Mouse (Mus musculus) neural tube, embryonic 14.5 days (tissue): ENCODE data around the gene Grn. TPM values are rescaled to one million over a fixed set of nuclear protein-coding genes. Genes with fewer than 3 reads are reported as not detected.

Source experiments
- ATAC-seq: fragments of 200-750 bp; cut with Nextera tagmentation; 2 replicates; pipeline ENCODE4 v1.8.0; 2017; ENCODE audit warnings: low read depth, mild to moderate bottlenecking, moderate TSS enrichment, moderate library complexity
- H3K27ac ChIP-seq: fragments of 300-500 bp; sonication (generic); 2 replicates; pipeline ENCODE4 v1.5.1; 2014; ENCODE audit warnings: low read depth, mild to moderate bottlenecking, control low read depth, low read length, moderate library complexity, mixed read lengths
- H3K27me3 ChIP-seq: fragments of 300-500 bp; sonication (generic); 2 replicates; pipeline ENCODE4 v1.6.1; 2014; ENCODE audit warnings: low read length; ENCODE audit not compliant: control insufficient read depth, insufficient read depth
- H3K36me3 ChIP-seq: fragments of 300-500 bp; sonication (generic); 2 replicates; pipeline ENCODE4 v1.6.1; 2014; ENCODE audit warnings: low read length, mixed read lengths; ENCODE audit not compliant: control insufficient read depth, insufficient read depth
- H3K4me1 ChIP-seq: fragments of 300-500 bp; sonication (generic); 2 replicates; pipeline ENCODE4 v1.6.1; 2014; ENCODE audit warnings: low read length; ENCODE audit not compliant: control insufficient read depth, insufficient read depth
- H3K4me2 ChIP-seq: fragments of 300-500 bp; sonication (generic); 2 replicates; pipeline ENCODE4 v1.6.1; 2014; ENCODE audit warnings: mild to moderate bottlenecking, low read depth, low read length, control low read depth
- H3K4me3 ChIP-seq: fragments of 300-500 bp; sonication (generic); 2 replicates; pipeline ENCODE4 v1.5.1; 2014; ENCODE audit warnings: low read depth, low read length, control low read depth, mixed read lengths
- H3K9ac ChIP-seq: fragments of 300-500 bp; sonication (generic); replicated peaks from 2 replicates; pipeline ENCODE4 v1.6.1; 2014; ENCODE audit warnings: low read depth, mild to moderate bottlenecking, control low read depth, low read length, mixed read lengths
- H3K9me3 ChIP-seq: fragments of 300-500 bp; sonication (generic); 2 replicates; pipeline ENCODE4 v1.6.1; 2016; ENCODE audit warnings: low read length; ENCODE audit not compliant: control insufficient read depth
- WGBS: fragments of 180-500 bp; shearing (Covaris S2); extraction: QIAGEN DNeasy Blood & Tissue Kit; methylation state at CpG from one replicate; pipeline ENCODE4 v1.1.7; 2014; 5-methylcytosine and 5-hydroxymethylcytosine counted together
- microRNA-seq: library from miRNA; unstranded; fragments of <30 nt; microRNA quantifications from one replicate; pipeline ENCODE4, GENCODE M21; 2016
- polyA plus RNA-seq: library from polyadenylated mRNA; unstranded; fragments of >200 nt; fragmentation: Nextera tagmentation; extraction: Ambion mirVana; gene quantifications from 2 replicates; pipeline ENCODE4 v1.2.1, GENCODE M21; 2014

Grn gene
- polyA plus RNA-seq, 1 experiment from 2014 or later, result 43.3 TPM

- WGBS, result 96% methylated on average over 3 of the region's 3 CpGs
- no peak overlapping the region for H3K9ac ChIP-seq
- no peaks in the 10 kb centered on the region for H3K27me3 ChIP-seq
- H3K4me3 ChIP-seq, result no peak overlapping the region
- no peaks in the 10 kb centered on the region for H3K4me1 ChIP-seq
- ATAC-seq, result no peak
- peaks cover 24% of the 10 kb centered on the region for H3K36me3 ChIP-seq
- no peaks in the 10 kb centered on the region for H3K9me3 ChIP-seq
- no peak overlapping the region for H3K27ac ChIP-seq
- no peak overlapping the region for H3K4me2 ChIP-seq
Measured at GRCm38 (mm10) chr11:102475027-102475426, 44.9 kb downstream of the Grn start.

DNA sequence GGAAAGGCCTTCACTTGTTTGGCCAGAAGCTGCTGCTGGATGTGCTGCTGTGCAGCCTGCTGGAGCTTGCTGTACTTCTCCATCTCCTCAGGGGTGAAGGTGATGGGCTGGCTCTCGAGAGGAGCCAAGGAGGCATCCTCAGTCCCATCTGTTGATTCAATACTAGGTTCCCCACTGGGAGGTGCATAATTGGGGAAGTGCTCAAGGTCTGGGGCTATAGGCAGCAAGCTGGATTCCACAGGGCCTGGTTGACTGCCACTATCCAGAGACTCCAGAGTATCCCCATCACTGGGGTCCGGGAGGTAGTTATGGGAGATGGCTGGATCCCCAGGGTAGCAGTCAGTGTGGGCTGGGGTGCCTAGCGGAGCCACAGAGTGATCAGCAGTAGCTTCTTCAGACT, 48.6 kb downstream of the Grn start:
- Histone ChIP-seq H3K9ac (no peak overlapping the region), H3K4me1 (no peaks in the 10 kb centered on the region), H3K27ac (no peak overlapping the region), H3K36me3 (peaks cover 45% of the 10 kb centered on the region), H3K27me3 (no peaks in the 10 kb centered on the region), H3K4me2 (no peak overlapping the region), H3K9me3 (no peaks in the 10 kb centered on the region), H3K4me3 (no peak overlapping the region)
- WGBS, result 78% methylated on average over 3 of the region's 3 CpGs
- ATAC-seq, result no peak

- H3K36me3 ChIP-seq, result peaks cover 48% of the 10 kb centered on the region
- H3K4me3 ChIP-seq, result no peak overlapping the region
- H3K9me3 ChIP-seq, result no peaks in the 10 kb centered on the region
- H3K9ac ChIP-seq, result no peak overlapping the region
- 97% methylated on average over 23 of the region's 23 CpGs for WGBS
- H3K27ac ChIP-seq, result no peak overlapping the region
- H3K4me1 ChIP-seq, result no peaks in the 10 kb centered on the region
- ATAC-seq, result no peak
- H3K4me2 ChIP-seq, result no peak overlapping the region
- H3K27me3 ChIP-seq, result no peaks in the 10 kb centered on the region
Measured at GRCm38 (mm10) chr11:102479581-102479980, 49.5 kb downstream of the Grn start.

- no peaks in the 10 kb centered on the region for H3K9me3 ChIP-seq
- 98% methylated on average over 15 of the region's 15 CpGs for WGBS
- ATAC-seq, result no peak
- no peaks in the 10 kb centered on the region for H3K4me1 ChIP-seq
- no peak overlapping the region for H3K9ac ChIP-seq
- peaks cover 52% of the 10 kb centered on the region for H3K36me3 ChIP-seq
- H3K4me2 ChIP-seq, result no peak overlapping the region
- H3K4me3 ChIP-seq, result no peak overlapping the region
- no peak overlapping the region for H3K27ac ChIP-seq
- H3K27me3 ChIP-seq, result no peaks in the 10 kb centered on the region
Measured at GRCm38 (mm10) chr11:102480111-102480510, 50.0 kb downstream of the Grn start.

- H3K4me1 ChIP-seq, result no peaks in the 10 kb centered on the region
- H3K4me3 ChIP-seq, result no peak overlapping the region
- peaks cover 59% of the 10 kb centered on the region for H3K36me3 ChIP-seq
- no peak for ATAC-seq
- no peaks in the 10 kb centered on the region for H3K9me3 ChIP-seq
- H3K27me3 ChIP-seq, result no peaks in the 10 kb centered on the region
- H3K4me2 ChIP-seq, result no peak overlapping the region
- H3K27ac ChIP-seq, result no peak overlapping the region
- no peak overlapping the region for H3K9ac ChIP-seq
- 94% methylated on average over 4 of the region's 4 CpGs for WGBS
Measured at GRCm38 (mm10) chr11:102480897-102481296, 50.8 kb downstream of the Grn start.

GRCm38 (mm10) chr11:102481779-102482178, 51.7 kb downstream of the Grn start:
- H3K9ac ChIP-seq, result no peak overlapping the region
- H3K27me3 ChIP-seq, result no peaks in the 10 kb centered on the region
- H3K27ac ChIP-seq, result no peak overlapping the region
- peaks cover 67% of the 10 kb centered on the region for H3K36me3 ChIP-seq
- H3K4me3 ChIP-seq, result no peak overlapping the region
- ATAC-seq, result no peak
- H3K9me3 ChIP-seq, result no peaks in the 10 kb centered on the region
- H3K4me1 ChIP-seq, result no peaks in the 10 kb centered on the region
- H3K4me2 ChIP-seq, result no peak overlapping the region
- 94% methylated on average over 10 of the region's 10 CpGs for WGBS

Small RNAs within 50 kb of the gene (microRNA-seq; reads per million reads assigned to microRNA genes)
- gene Mir6930, result not detected

Other genes starting within 250 kb of the Grn start
- 74.4 and 77.5 TPM in 2 replicates for gene Lsm12, start 245.0 kb upstream of the Grn start, polyA plus RNA-seq
- 32.5 and 42.5 TPM in 2 replicates for gene G6pc3, start 240.7 kb upstream of the Grn start, polyA plus RNA-seq
- 44.2 and 47.3 TPM in 2 replicates for gene Hdac5, start 200.1 kb upstream of the Grn start, polyA plus RNA-seq
- gene BC030867, start 181.4 kb upstream of the Grn start, polyA plus RNA-seq, result 1.4 and 1.5 TPM in 2 replicates
- 0.12 and 0.23 TPM in 2 replicates for gene Asb16, start 161.6 kb upstream of the Grn start, polyA plus RNA-seq
- gene Tmub2, start 145.4 kb upstream of the Grn start, polyA plus RNA-seq, result 86.9 and 88.6 TPM in 2 replicates
- gene Atxn7l3, start 133.7 kb upstream of the Grn start, polyA plus RNA-seq, result 36.5 and 36.7 TPM in 2 replicates
- gene Ubtf, start 110.6 kb upstream of the Grn start, polyA plus RNA-seq, result 70.3 and 81.9 TPM in 2 replicates
- gene Slc4a1, start 64.1 kb upstream of the Grn start, polyA plus RNA-seq, result 1.6 and 2.4 TPM in 2 replicates
- gene Rundc3a, start 36.9 kb upstream of the Grn start, polyA plus RNA-seq, result 97.8 and 115 TPM in 2 replicates
- 141 and 144 TPM in 2 replicates for gene Slc25a39, start 22.4 kb upstream of the Grn start, polyA plus RNA-seq
- 25.4 and 38.4 TPM in 2 replicates for gene Fam171a2, start 17.4 kb downstream of the Grn start, polyA plus RNA-seq
- gene Itga2b, start 39.8 kb downstream of the Grn start, polyA plus RNA-seq, result 5.5 and 7.0 TPM in 2 replicates
- 57.8 and 83.7 TPM in 2 replicates for gene Gpatch8, start 126.1 kb downstream of the Grn start, polyA plus RNA-seq
- gene Gm11627, start 149.1 kb downstream of the Grn start, polyA plus RNA-seq, result 6.6 and 6.9 TPM in 2 replicates
- 6.5 and 10.5 TPM in 2 replicates for gene Fzd2, start 174.1 kb downstream of the Grn start, polyA plus RNA-seq
- gene Meioc, start 233.4 kb downstream of the Grn start, polyA plus RNA-seq, result 0.11 and 0.12 TPM in 2 replicates